Mouse (Mus musculus): ENCODE data around the gene Arrb1.
A peak's percentile ranks its signal among the peaks of the same experiment; 100 is the strongest.
"Not testable (repeated sequence)": the region's sequence is repeated elsewhere in the genome, so short reads cannot be mapped to it uniquely, and the experiment has no call there.

Arrb1 gene

GRCm38 (mm10) chr7:99534901-99535735 lies at the start of gene Arrb1:
Gene Arrb1 (plus strand): TSS chr7:99535466.
- peak; percentile 88 for DNase-seq

DNA sequence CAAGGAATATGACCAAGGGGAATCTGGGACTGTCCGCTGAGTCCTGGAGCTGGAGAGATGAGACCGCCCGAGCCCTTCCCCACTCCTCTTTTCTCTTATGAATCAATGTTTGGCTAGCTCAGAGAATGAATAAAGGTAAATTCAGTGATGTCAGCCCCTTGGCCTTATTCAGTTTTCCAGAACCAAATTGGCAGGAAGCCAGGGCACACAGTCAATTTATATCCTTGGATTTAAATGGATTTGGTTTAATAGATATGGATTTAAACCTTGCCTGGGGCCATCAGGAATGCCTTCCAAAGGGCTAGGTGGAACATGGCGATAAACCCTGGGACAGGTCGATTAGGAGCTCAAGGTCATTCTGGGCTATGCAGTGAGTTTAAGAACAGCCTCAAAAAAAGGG lies 45.6 kb upstream of the Arrb1 start:
- DNase-seq, result no peak

- DNase-seq, result no peak
Measured at GRCm38 (mm10) chr7:99499128-99499527, 36.1 kb upstream of the Arrb1 start.

GRCm38 (mm10) chr7:99500201-99500600 lies 35.1 kb upstream of the Arrb1 start:
- peak; percentile 90 for DNase-seq

- DNase-seq, result no peak
Measured at GRCm38 (mm10) chr7:99500655-99501054, 34.6 kb upstream of the Arrb1 start.

- no peak for DNase-seq
Measured at GRCm38 (mm10) chr7:99501148-99501547, 34.1 kb upstream of the Arrb1 start.

- DNase-seq, result no peak
Measured at GRCm38 (mm10) chr7:99504556-99504955, 30.7 kb upstream of the Arrb1 start.

- DNase-seq, result not testable (repeated sequence)
Measured at GRCm38 (mm10) chr7:99508187-99508586, 27.1 kb upstream of the Arrb1 start.

DNA sequence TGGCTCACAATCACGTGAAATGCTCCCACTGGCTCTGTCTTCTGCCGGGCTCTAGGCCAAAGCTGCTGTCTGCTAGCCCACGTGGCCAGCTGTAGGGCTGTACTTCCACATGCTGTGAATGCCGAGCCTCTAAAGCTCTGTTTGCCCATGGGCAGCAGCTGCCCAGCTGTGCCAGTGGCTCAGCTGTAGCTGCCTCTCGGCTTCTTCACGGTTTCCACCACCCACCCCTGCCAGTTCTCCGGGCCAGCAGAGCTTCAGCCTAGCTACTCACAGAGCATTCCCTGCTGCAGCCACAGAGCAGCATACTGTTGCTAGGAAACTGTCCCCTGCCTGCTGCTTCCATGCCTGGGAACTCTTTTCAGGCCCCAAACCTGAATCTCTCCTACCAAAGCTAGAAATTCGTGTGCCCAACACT lies 25.2 kb upstream of the Arrb1 start:
- DNase-seq, result peak; percentile 57

GRCm38 (mm10) chr7:99516092-99516813 lies 19.0 kb upstream of the Arrb1 start:
- DNase-seq, result no peak

DNA sequence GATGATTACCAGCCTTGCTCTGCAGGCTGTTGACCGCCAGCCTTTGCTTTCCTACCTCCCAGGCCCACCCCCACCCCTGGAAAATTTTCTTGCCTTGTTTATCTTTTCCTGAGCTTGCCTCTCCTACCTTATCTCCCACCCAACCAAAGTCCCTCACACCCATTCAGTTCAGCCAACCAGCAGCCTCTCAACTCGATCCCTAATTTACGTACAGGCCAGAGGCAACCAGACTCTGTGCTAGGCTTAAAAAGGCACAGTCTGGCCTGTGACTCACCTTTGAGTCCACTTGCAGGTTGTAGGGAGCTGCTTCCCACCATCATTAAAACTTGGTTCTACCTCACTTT lies 18.5 kb upstream of the Arrb1 start:
- DNase-seq, result no peak

DNA sequence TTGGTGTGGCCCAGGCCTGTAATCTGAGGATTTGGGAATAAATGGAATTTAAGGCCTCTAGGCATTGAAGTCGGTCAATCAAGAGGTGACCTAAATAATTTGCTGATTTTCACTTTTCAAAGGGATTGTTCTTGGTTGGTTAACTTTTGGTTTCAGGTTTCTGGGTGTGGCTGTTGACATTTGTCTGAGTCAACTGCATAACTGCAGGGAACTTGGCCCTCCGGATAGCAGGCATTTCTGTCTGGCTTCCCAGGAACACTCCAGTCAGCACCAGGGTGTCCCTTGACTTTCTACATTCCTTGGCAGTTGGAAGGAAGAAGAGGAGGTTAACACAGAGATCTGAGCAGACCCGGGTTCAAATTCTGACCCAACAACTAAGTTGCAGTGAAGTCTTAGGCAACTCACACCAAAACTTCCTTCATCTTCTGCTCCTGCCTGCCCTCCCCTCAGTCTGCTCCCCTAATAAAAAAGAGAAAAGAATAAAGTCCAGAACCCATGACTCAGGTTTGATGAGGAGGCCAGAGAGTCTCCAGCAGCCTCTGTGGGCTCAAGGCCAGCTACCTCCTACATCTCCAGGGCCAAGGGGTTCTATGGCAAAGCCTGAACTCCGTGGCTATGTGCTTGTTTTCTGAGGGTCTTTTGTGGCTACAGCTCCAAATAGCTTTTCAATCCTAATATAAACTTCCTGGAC lies 16.2 kb upstream of the Arrb1 start:
- no peak for DNase-seq

- no peak for DNase-seq
Measured at GRCm38 (mm10) chr7:99523121-99523520, 12.1 kb upstream of the Arrb1 start.

- DNase-seq, result no peak
Measured at GRCm38 (mm10) chr7:99523837-99524236, 11.4 kb upstream of the Arrb1 start.

DNA sequence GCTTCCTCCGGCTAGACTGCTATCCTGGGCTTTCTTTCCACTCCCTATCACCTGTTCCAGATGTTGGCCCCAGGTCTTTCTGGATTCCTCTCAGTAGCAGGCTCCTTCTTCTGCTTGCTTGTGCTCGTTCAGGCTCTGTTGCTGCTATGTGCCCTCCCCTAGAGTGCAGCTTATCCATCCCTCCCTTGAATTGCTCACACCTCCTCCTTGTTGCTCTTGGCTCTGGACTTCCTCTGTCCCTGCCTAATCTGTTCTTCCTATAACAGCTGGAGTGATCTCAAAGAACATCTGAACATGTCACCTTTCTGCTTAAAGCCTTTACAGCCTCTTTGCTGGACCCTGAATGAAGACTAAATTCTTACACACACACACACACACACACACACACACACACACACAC lies 6.7 kb upstream of the Arrb1 start:
- no peak for DNase-seq

GRCm38 (mm10) chr7:99529410-99529809 lies 5.9 kb upstream of the Arrb1 start:
- DNase-seq, result no peak

GRCm38 (mm10) chr7:99531408-99531970 lies 3.8 kb upstream of the Arrb1 start:
- DNase-seq, result no peak

GRCm38 (mm10) chr7:99532526-99532925 lies 2.7 kb upstream of the Arrb1 start:
- no peak for DNase-seq

GRCm38 (mm10) chr7:99533600-99533999 lies 1.7 kb upstream of the Arrb1 start:
- DNase-seq, result no peak

DNA sequence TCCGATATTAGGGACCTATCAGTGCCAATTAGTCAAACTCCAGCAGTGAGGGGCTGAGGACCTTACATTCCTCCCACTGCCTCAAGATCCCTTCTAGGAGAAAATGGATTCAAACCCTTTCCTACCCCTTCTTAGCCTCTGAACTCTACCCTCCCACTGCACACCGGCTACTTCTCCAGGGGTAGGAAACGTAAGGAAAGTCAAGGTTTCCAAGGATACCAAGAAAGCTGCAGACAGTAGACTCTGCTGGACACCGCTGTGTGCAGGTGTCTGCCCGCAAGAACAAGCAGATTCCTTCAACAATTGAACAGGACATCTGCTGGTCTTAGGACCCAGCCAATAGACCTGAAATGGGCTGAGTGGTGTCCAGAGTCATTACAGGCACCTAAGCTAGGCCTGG lies 765 bp upstream of the Arrb1 start:
- DNase-seq, result no peak

- no peak for DNase-seq
Measured at GRCm38 (mm10) chr7:99535741-99536501, 655 bp downstream of the Arrb1 start.

GRCm38 (mm10) chr7:99537183-99537756 lies 2.0 kb downstream of the Arrb1 start:
- no peak for DNase-seq

Data from right cerebral cortex, postnatal 4 days (tissue).